ENCODE assay signal across 20 mouse cellular contexts in genomic region chr8:88481290-88481689, GRCm38 (mm10). TPM values are rescaled to one million over a fixed set of nuclear protein-coding genes. Genes with fewer than 3 reads are reported as not detected.
DNase-seq lines count a peak whose midpoint lies in the region; ATAC-seq and TF ChIP-seq lines count a peak whose summit lies in the region.
"Had no signal": no experiment of that assay in that cellular context is flagged by ENCODE, and none has a peak within 500 bp of the region (broad histone marks: within the 10 kb centered on the region; RNA-seq: fewer than 3 reads in every experiment).

No protein-coding gene starts in this region.

- H3K4me2 ChIP-seq in hindbrain, embryonic 14.5 days (replicated peaks) = no peak overlapping the region
- no peak overlapping the region for H3K4me2 ChIP-seq in midbrain, embryonic 11.5 days
- H3K4me2 ChIP-seq: embryonic facial prominence, embryonic 12.5 days; forebrain, embryonic 15.5 days had no signal

- no peak overlapping the region for H3K9ac ChIP-seq in hindbrain, embryonic 14.5 days
- H3K9ac ChIP-seq in midbrain, embryonic 11.5 days (ENCODE audit: low read length) = no peak overlapping the region
- H3K9ac ChIP-seq: embryonic facial prominence, embryonic 12.5 days; forebrain, embryonic 15.5 days; forebrain, postnatal 0 days had no signal

- no peaks in the 10 kb centered on the region for H3K36me3 ChIP-seq in hindbrain, embryonic 10.5 days
- H3K36me3 ChIP-seq in hindbrain, embryonic 14.5 days (replicated peaks; ENCODE audit: control insufficient read depth, insufficient read depth) = no peaks in the 10 kb centered on the region
- no peaks in the 10 kb centered on the region for H3K36me3 ChIP-seq in midbrain, embryonic 10.5 days
- no peaks in the 10 kb centered on the region for H3K36me3 ChIP-seq in midbrain, embryonic 11.5 days (ENCODE audit: control insufficient read depth, insufficient read depth, low read length)
- H3K36me3 ChIP-seq: embryonic facial prominence, embryonic 10.5 days; embryonic facial prominence, embryonic 12.5 days; forebrain, embryonic 15.5 days had no signal

- no peak for ATAC-seq in hindbrain, embryonic 14.5 days (ENCODE audit: low FRiP score)
- ATAC-seq in midbrain, embryonic 11.5 days (ENCODE audit: low FRiP score) = no peak
- ATAC-seq: forebrain, embryonic 15.5 days; forebrain, postnatal 0 days had no signal

- no peak overlapping the region for H3K4me3 ChIP-seq in hindbrain, embryonic 10.5 days
- no peak overlapping the region for H3K4me3 ChIP-seq in hindbrain, embryonic 14.5 days (replicated peaks; ENCODE audit: low read length)
- H3K4me3 ChIP-seq in midbrain, embryonic 10.5 days = no peak overlapping the region
- no peak overlapping the region for H3K4me3 ChIP-seq in midbrain, embryonic 11.5 days (ENCODE audit: low read depth, low read length)
- no peak overlapping the region for H3K4me3 ChIP-seq in layer of hippocampus, adult 2 months
- H3K4me3 ChIP-seq: embryonic facial prominence, embryonic 10.5 days; embryonic facial prominence, embryonic 12.5 days; forebrain, embryonic 15.5 days had no signal

- peaks cover 29% of the 10 kb centered on the region for H3K4me1 ChIP-seq in hindbrain, embryonic 10.5 days (replicated peaks)
- no peaks in the 10 kb centered on the region for H3K4me1 ChIP-seq in hindbrain, embryonic 14.5 days (replicated peaks; ENCODE audit: control insufficient read depth, insufficient read depth, low read length)
- peaks cover 10% of the 10 kb centered on the region for H3K4me1 ChIP-seq in midbrain, embryonic 10.5 days
- H3K4me1 ChIP-seq in midbrain, embryonic 11.5 days (ENCODE audit: control insufficient read depth, insufficient read depth, low read length) = no peaks in the 10 kb centered on the region; the same call in 1 of the 2 replicates

- DNase-seq in hindbrain, embryonic 10.5 days (ENCODE audit: low spot score) = no peak
- DNase-seq in hindbrain, embryonic 14.5 days (ENCODE audit: low spot score) = no peak
- no peak for DNase-seq in midbrain, embryonic 10.5 days (ENCODE audit: low spot score)
- DNase-seq in midbrain, embryonic 11.5 days (ENCODE audit: low spot score, missing footprints) = no peak
- peak; percentile 57 for DNase-seq in brain, embryonic 14.5 days (ENCODE audit: low read depth)
- no peak for DNase-seq in layer of hippocampus, adult 2 months (ENCODE audit: low spot score in 2 of 2)
- DNase-seq: adrenal gland, adult 2 months; adrenal gland, postnatal 10 days; adrenal gland, postnatal 25 days; cerebellum, adult 11-12 months; cerebellum, adult 2 months; cerebellum, adult 9-10 months; cerebellum, postnatal 10 days; cerebellum, postnatal 25 days; forebrain, postnatal 0 days had no signal

- TF ChIP-seq POLR2A in brain, embryonic 14.5 days (IDR thresholded peaks at IDR 0.05; ENCODE audit: borderline replicate concordance, extremely low read depth, insufficient read depth, insufficient read length, poor library complexity, severe bottlenecking) = no peak

- no peak for TF ChIP-seq CTCF in brain, embryonic 14.5 days (IDR thresholded peaks at IDR 0.05; ENCODE audit: borderline replicate concordance, extremely low read depth, insufficient read depth, insufficient read length)
- TF ChIP-seq CTCF in layer of hippocampus, adult 2 months (conservative IDR thresholded peaks at IDR 0.05) = no peak

- no peaks in the 10 kb centered on the region for H3K27me3 ChIP-seq in hindbrain, embryonic 10.5 days (ENCODE audit: insufficient read depth, poor library complexity, severe bottlenecking)
- H3K27me3 ChIP-seq in hindbrain, embryonic 14.5 days (ENCODE audit: control insufficient read depth, insufficient read depth, low read length) = no peaks in the 10 kb centered on the region
- no peaks in the 10 kb centered on the region for H3K27me3 ChIP-seq in midbrain, embryonic 10.5 days (ENCODE audit: low read depth, poor library complexity, severe bottlenecking)
- no peaks in the 10 kb centered on the region for H3K27me3 ChIP-seq in midbrain, embryonic 11.5 days (ENCODE audit: control insufficient read depth, insufficient read depth, low read length)
- H3K27me3 ChIP-seq: embryonic facial prominence, embryonic 12.5 days; forebrain, embryonic 15.5 days had no signal

- WGBS in hindbrain, embryonic 10.5 days = 70% methylated on average over 4 of the region's 4 CpGs
- 44% methylated on average over 4 of the region's 4 CpGs for WGBS in hindbrain, embryonic 14.5 days
- WGBS in midbrain, embryonic 10.5 days = 87% methylated on average over 4 of the region's 4 CpGs
- WGBS in midbrain, embryonic 11.5 days = 80% methylated on average over 4 of the region's 4 CpGs

- H3K27ac ChIP-seq in hindbrain, embryonic 10.5 days = peak overlapping the region; percentile 66
- H3K27ac ChIP-seq in hindbrain, embryonic 14.5 days = no peak overlapping the region
- 0 out of 2 replicates have a peak overlapping the region, but pooled peaks have one; percentile 17 for H3K27ac ChIP-seq in midbrain, embryonic 10.5 days (replicated peaks)
- no peak overlapping the region for H3K27ac ChIP-seq in midbrain, embryonic 11.5 days (ENCODE audit: low read depth, low read length)
- no peak overlapping the region for H3K27ac ChIP-seq in layer of hippocampus, adult 2 months
- H3K27ac ChIP-seq: embryonic facial prominence, embryonic 10.5 days; embryonic facial prominence, embryonic 12.5 days; forebrain, embryonic 15.5 days had no signal

- peaks cover 7% of the 10 kb centered on the region; the same call in 1 of the 2 replicates for H3K9me3 ChIP-seq in hindbrain, embryonic 10.5 days
- H3K9me3 ChIP-seq in hindbrain, embryonic 14.5 days (ENCODE audit: control insufficient read depth, low read length) = no peaks in the 10 kb centered on the region
- peaks cover 6% of the 10 kb centered on the region; the same call in 1 of the 2 replicates for H3K9me3 ChIP-seq in midbrain, embryonic 10.5 days (replicated peaks)
- no peaks in the 10 kb centered on the region for H3K9me3 ChIP-seq in midbrain, embryonic 11.5 days (ENCODE audit: control insufficient read depth, low read length)
- H3K9me3 ChIP-seq: embryonic facial prominence, embryonic 10.5 days; embryonic facial prominence, embryonic 12.5 days; forebrain, embryonic 15.5 days had no signal

RNA-seq across cellular contexts. Expression of gene Nkd1, which starts 39.9 kb away (rescaled TPM):
- 124 and 125 TPM in 2 replicates for polyA plus RNA-seq in hindbrain, embryonic 10.5 days (2016; fragmentation: Nextera tagmentation; extraction: Ambion mirVana)
- 45.3 and 57.6 TPM in 2 replicates for polyA plus RNA-seq in hindbrain, embryonic 14.5 days (2014; fragmentation: Nextera tagmentation; extraction: Ambion mirVana)
- 72.3 and 80.1 TPM in 2 replicates for polyA plus RNA-seq in midbrain, embryonic 10.5 days (2016; fragmentation: Nextera tagmentation; extraction: Ambion mirVana)
- 50.5 and 61.1 TPM in 2 replicates for polyA plus RNA-seq in midbrain, embryonic 11.5 days (2014; fragmentation: Nextera tagmentation; extraction: Ambion mirVana)
- 49.1 and 68.5 TPM in 2 replicates for polyA plus RNA-seq in brain, embryonic 14.5 days (2012; rRNA removed)
- 10 to 100 TPM in 1 of 2 experiments, 1 to 10 TPM in 1; 8.8 to 10.1 TPM for total RNA-seq in layer of hippocampus, adult 2 months (2021)
- total RNA-seq: MEL had no signal
- polyA plus RNA-seq: C2C12 had no signal

Comparison
In these comparisons a context has a peak if more than half of its experiments do, and no peak if none do; other contexts are left out.
1. H3K27ac ChIP-seq: peak in hindbrain, embryonic 10.5 days (single experiment) and midbrain, embryonic 10.5 days (single experiment); none in hindbrain, embryonic 14.5 days (single experiment), midbrain, embryonic 11.5 days (single experiment) and layer of hippocampus, adult 2 months (single experiment).